Mouse (Mus musculus): ENCODE data around the gene Ntrk2. TPM values are rescaled to one million over a fixed set of nuclear protein-coding genes. Genes with fewer than 3 reads are reported as not detected.

Ntrk2 gene
- total RNA-seq, 4 experiments from 2014 or later, result 0.65 to 1.5 (median 1.1) TPM

DNA sequence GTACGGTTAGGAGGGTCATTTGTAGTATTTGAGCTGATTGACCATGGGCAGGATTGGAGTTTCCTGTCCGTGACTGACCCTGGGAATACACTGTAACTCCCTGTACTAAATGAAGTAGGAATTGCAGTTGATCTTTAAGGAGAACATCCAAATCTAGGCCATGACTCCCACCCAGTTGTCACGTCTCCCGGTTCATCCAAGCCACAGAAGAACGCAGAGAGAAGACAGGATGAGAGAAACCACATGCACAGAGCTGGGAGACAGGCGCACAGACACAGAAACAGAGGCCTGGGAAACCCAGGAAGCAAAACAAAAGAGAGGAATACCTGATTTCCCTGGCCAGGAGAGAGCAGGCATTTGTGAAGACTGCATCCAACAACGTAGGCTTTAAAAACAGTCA, 117.1 kb downstream of the Ntrk2 start:
- DNase-seq (ENCODE audit: low spot score), result no peak

DNA sequence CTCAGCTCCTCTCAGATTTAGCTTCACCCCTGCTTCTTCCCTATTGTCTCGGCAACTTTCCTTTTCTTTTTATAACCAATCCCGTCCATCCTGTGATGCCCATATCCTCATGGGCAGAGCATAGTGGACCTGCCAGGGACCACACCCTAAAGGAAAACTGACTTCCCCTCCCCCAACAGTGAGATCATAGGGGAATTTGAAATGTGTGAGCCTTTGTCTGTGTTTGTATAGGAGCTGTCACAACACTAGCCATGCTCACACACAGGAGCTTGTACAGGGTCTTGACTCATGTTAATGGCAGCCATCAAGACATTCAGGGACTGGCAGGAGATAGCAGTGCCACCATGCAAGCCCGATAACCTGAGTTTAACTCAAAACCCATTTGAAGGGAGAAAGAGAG, 118.1 kb downstream of the Ntrk2 start:
- no peak for DNase-seq (ENCODE audit: low spot score)

- peak; percentile 40 for DNase-seq (ENCODE audit: low spot score)
Observed at GRCm38 (mm10) chr13:58927186-58927585, 120.8 kb downstream of the Ntrk2 start.

GRCm38 (mm10) chr13:58927656-58928226, 121.4 kb downstream of the Ntrk2 start:
- no peak for DNase-seq (ENCODE audit: low spot score)

GRCm38 (mm10) chr13:58928668-58929436, 122.5 kb downstream of the Ntrk2 start:
- DNase-seq (ENCODE audit: low spot score), result no peak

DNA sequence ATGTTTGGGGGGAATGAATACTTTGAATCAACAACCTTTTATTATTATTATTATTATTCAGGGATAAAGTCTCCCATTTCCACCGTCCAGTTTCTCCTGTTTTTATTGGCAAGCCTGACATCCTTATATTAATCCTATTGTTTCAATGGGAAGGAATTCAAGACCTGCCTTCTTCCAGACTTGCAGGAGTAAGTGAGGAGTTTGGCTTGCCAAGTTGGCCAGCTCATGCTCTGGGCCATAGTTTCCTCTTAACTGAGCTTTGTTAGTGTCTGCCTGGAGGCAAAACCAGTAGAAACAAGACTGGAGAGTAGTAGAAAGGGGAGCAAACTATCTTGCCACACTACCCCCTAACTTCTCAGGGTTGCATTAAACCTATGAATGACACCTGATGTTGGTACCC, 123.8 kb downstream of the Ntrk2 start:
- no peak for DNase-seq (ENCODE audit: low spot score)

DNA sequence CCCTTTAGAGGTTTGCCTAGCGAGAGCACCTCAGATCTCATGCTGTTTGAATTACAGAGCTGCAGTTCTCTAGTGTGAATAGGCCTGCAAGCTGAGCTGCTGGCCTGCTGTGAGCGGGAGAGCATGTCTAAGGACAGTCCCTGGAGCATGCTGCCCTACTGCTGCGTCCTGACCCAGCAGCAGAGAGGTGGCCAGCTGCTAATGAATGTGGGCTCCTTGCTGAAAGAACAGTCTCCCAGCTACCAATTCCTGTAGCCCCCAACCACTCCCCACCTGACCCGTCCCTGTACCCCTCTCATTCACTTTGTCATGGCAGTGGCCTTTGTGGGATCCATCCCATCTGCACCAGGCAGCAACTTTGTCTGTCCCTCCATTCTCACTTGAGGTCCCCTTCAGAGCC, 126.8 kb downstream of the Ntrk2 start:
- no peak for DNase-seq (ENCODE audit: low spot score)

DNA sequence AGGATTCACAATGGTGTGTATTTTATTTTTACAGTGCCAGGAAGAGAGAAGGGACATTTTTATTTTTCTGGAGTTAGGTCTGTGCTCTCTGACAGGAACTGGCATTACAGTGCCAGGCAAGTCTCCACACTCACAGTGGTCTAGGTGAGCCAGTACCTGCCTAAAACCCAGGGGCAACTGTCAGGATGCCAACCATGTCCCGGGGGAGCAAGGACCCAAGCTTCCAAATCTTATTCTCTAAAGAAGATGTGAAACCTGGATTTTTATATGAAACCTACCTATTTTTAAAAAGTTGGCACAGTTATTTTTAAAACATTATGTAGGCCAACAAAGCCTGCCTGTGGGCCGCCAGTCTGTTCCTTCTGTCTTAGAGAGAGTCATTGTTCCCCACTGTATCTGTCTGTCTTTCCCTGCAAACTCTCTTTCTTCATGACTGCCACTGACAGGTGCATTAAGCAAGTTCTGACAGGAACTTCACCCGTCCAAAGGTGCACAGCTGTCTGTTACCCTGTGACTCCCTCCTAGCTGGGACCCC, 128.3 kb downstream of the Ntrk2 start:
- no peak for DNase-seq (ENCODE audit: low spot score)

DNA sequence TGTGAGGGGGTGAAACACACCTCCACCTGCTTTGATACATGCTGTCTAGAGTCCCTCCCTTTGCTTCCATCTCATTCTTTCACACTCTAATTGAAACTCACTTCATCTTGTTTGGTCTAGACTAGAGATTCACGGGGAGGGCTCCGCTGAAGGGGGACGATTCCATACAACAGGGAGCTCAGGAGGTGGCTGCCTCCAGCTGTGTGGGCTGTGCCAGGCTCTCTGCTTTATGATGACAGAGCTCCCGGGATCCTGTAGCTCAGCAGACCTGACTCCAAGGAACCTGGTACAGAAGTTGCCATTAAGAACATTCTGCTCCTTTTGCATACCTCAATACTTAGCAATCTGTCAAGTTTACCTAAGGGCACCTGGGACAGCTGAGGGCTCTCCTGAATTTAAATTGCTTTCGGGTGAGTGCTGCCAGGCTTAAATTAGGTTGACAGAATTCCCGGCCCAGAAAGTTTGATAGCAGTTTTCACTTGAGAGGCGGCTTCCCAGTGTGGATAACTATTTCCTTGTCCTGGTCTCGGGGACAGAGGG, 129.7 kb downstream of the Ntrk2 start:
- DNase-seq (ENCODE audit: low spot score), result no peak

- DNase-seq (ENCODE audit: low spot score), result no peak
Observed at GRCm38 (mm10) chr13:58937884-58938283, 131.5 kb downstream of the Ntrk2 start.

- no peak for DNase-seq (ENCODE audit: low spot score)
Observed at GRCm38 (mm10) chr13:58938464-58938863, 132.1 kb downstream of the Ntrk2 start.

DNA sequence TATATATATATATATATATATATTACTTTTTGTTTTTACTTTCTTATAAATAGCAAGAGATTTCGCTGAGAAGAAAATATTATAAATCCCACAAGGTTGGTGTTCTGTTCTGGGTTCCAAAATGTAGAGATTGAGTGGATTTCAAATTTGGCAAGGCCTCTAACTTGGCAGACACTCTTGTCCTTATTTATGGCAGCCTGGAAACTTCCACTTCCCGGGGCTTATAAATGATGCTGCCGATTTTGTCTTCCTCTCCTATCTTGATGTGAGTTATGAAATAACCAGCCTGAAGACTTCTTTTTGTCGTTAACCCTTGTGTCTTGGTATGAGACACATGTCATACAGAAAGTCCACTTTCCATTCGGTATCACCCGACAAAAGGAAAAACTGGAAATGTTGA, 133.8 kb downstream of the Ntrk2 start:
- DNase-seq (ENCODE audit: low spot score), result no peak

DNA sequence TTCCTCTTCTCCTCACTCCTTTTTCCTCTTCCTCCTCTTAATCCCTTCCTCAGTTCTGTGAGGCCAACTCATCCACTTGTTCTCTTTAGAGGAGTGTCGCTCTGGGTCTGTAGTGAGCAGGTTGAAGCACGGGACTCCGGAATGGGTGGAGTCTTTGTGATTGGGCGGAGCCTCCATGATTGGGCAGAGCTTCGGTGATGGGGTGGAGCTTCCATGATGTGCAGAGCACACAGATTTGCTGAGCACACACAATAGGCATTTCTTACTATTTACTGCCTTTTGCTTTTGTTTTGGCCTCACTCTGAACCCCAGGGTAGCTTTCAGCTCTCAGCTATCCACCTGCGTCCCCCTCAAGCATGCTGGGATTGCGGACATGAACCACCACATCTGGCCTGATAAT, 134.4 kb downstream of the Ntrk2 start:
- no peak for DNase-seq (ENCODE audit: low spot score)

- no peak for DNase-seq (ENCODE audit: low spot score)
Observed at GRCm38 (mm10) chr13:58945781-58946180, 139.4 kb downstream of the Ntrk2 start.

DNA sequence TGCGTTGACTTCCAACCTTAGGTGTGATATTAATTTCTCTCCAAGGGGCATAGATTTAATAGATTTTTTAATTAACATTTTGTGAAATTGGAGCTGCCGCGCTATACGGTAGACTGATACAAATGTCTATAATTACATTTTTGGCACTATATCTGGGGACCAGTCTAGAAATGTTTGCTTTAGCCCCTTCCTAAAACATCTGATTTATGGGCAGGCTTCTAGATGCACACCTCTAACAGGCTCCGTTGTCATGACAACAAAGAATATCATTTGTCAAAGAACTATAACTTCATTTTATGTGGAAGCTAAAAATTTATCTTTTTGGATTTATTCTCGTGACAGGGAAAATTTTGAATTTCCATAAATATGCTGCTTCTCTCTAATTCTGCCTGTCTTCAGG, 140.2 kb downstream of the Ntrk2 start:
- DNase-seq (ENCODE audit: low spot score), result no peak

DNA sequence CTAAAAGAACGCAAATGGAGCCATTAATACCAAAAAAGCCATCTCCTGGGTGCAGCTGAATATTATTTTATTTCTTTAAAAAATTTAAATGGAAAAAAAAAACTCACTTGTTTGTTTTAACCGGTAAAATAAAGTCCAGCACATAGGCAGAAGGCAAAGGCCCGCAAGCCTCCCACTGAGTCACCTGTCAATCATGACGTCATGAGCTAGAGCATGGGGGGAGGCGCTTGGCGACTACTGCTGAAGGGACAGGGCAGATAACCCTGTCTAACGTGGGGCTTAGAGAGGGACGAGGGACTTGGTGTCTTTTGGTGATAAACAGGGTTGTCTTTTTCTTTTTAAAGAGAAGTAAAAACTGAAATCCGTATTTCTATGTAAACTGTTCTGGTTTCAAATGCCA, 140.7 kb downstream of the Ntrk2 start:
- DNase-seq (ENCODE audit: low spot score), result no peak

- no peak for DNase-seq (ENCODE audit: low spot score)
Observed at GRCm38 (mm10) chr13:58954331-58954730, 148.0 kb downstream of the Ntrk2 start.

- DNase-seq (ENCODE audit: low spot score), result no peak
Observed at GRCm38 (mm10) chr13:58954764-58955163, 148.4 kb downstream of the Ntrk2 start.

DNA sequence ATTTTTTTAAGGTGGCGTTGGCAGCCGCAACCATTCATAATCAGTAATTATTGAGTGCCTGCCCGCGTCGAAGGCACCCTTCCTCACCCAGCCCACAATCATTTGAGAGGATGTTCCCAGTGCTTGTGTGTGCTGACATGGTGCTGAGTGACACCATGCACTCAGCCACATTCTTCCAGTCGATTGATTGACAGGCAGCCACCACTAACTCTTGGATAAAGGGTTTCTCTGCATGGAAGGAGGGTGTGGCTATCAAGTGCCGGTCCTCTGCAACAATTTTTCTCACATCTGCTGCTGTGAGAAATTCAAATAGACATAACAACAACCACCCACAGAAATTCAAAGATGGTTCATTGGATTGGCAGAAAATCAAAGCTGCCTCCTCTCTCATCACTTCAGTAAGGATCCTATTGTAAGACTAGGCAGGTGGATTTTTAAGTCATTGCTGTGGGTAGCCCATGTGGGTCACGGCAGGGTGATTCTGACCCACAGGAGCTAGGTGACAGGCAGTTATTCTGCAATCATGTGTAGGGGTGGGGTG, 148.9 kb downstream of the Ntrk2 start:
- no peak for DNase-seq (ENCODE audit: low spot score)

GRCm38 (mm10) chr13:58958171-58958904, 152.0 kb downstream of the Ntrk2 start:
- DNase-seq (ENCODE audit: low spot score), result no peak

DNA sequence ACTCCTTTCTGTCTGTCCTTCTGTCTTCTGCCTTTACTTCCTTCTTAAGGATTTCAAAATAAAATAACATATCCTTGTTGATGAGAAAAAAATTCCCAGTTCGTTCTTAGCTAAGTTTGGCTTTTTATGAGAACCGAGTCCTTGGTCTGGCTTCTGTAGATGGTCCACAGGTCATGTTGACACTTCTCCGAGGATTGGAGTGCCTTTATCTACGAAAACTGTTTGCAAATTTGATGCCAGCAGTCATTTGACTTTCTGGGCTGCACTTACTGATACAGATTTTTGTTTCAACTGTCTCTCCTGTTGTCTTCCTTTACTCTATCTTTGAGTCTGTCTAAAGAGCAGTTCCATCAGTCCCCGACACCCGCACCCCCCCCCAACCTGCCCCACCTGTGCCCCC, 154.0 kb downstream of the Ntrk2 start:
- no peak for DNase-seq (ENCODE audit: low spot score)
